8 mouse cellular contexts compared by ENCODE assay signal in genomic region chr7:141173323-141173850, GRCm38 (mm10). TPM values are rescaled to one million over a fixed set of nuclear protein-coding genes. Genes with fewer than 3 reads are reported as not detected.
DNase-seq lines count a peak whose midpoint lies in the region; ATAC-seq and TF ChIP-seq lines count a peak whose summit lies in the region.

No protein-coding gene starts in this region.

- no peaks in the 10 kb centered on the region for H3K79me2 ChIP-seq in heart, adult 2 months (replicated peaks; ENCODE audit: control insufficient read depth, insufficient read depth, low read length)
- peaks cover 4% of the 10 kb centered on the region for H3K79me2 ChIP-seq in CH12.LX (replicated peaks; ENCODE audit: control insufficient read depth, extremely low read depth, insufficient read depth, poor library complexity, severe bottlenecking)

- ATAC-seq in forebrain, postnatal 0 days, result no peak
- no peak for ATAC-seq in liver, embryonic 16.5 days (ENCODE audit: low read depth)

- in situ Hi-C loops in CH12.LX (cut with MboI; ENCODE audit: low pct_ligation_motif_present, low pct_unique_long_range_greater_than_20kb, low sequenced_read_pairs), result loop anchor here (10.0 kb wide), 1 partner anchor 329 kb away; the partner anchor contains the start of genes Odf3 and Scgb1c1

- H3K27ac ChIP-seq in heart, adult 2 months, result peak overlapping the region; percentile 98
- no peak overlapping the region for H3K27ac ChIP-seq in CH12.LX (ENCODE audit: insufficient read depth, low read depth)
- peak overlapping the region; percentile 95; the same call in 1 of the 2 replicates for H3K27ac ChIP-seq in forebrain, postnatal 0 days (ENCODE audit: low read depth, low read length)
- peak overlapping the region; percentile 93 for H3K27ac ChIP-seq in liver, embryonic 16.5 days (ENCODE audit: low read length)

- peaks cover 7% of the 10 kb centered on the region for H3K4me1 ChIP-seq in heart, adult 2 months (ENCODE audit: control insufficient read depth, insufficient read depth, low read length)
- peaks cover 11 to 36% of the 10 kb centered on the region in 2 experiments for H3K4me1 ChIP-seq in CH12.LX (ENCODE audit: control insufficient read depth in 1 of 2, insufficient read depth in 2 of 2)
- 0 out of 2 replicates have a peak, but pooled peaks cover 3% of the 10 kb centered on the region for H3K4me1 ChIP-seq in forebrain, postnatal 0 days (ENCODE audit: insufficient read depth)
- H3K4me1 ChIP-seq in liver, embryonic 16.5 days (ENCODE audit: control insufficient read depth, low read depth, low read length), result peaks cover 44% of the 10 kb centered on the region

- TF ChIP-seq POLR2A in heart, adult 2 months (IDR thresholded peaks at IDR 0.05; ENCODE audit: insufficient read depth, low read depth, low read length), result no peak
- no peak for TF ChIP-seq POLR2A in CH12.LX (IDR thresholded peaks at IDR 0.05; ENCODE audit: low read depth, low read length)

- intact Hi-C loops in heart, adult 2 months (cut with DNase I), result loop anchor here (2.0 to 5.0 kb wide), 3 partner anchors 51 to 316 kb away; partner anchors contain the start of genes Bet1l, Gm45785, Ptdss2 and Ric8a
- intact Hi-C loops in heart, postnatal 36 days (cut with DNase I), result loop anchor here (5.0 kb wide), 2 partner anchors 216 to 326 kb away; partner anchors contain the start of genes Gm45717, Ifitm2, Odf3 and Scgb1c1

- H3K4me2 ChIP-seq in CH12.LX (ENCODE audit: insufficient read depth, low read depth, poor library complexity, severe bottlenecking), result peak overlapping the region; percentile 76
- peak overlapping the region; percentile 72 for H3K4me2 ChIP-seq in forebrain, postnatal 0 days (ENCODE audit: low read depth)
- H3K4me2 ChIP-seq in liver, embryonic 16.5 days (ENCODE audit: low read depth, low read length), result peak overlapping the region; percentile 96

- dilution Hi-C loops in CH12.LX (cut with MboI; ENCODE audit: extremely low pct_ligation_motif_present, extremely low pct_unique_long_range_greater_than_20kb, low sequenced_read_pairs), result no loop called here

- no peak for TF ChIP-seq RAD21 in CH12.LX (IDR thresholded peaks at IDR 0.05; ENCODE audit: low read depth, low read length)

- H3K27me3 ChIP-seq in heart, adult 2 months (ENCODE audit: control insufficient read depth, insufficient read depth, low read length), result no peaks in the 10 kb centered on the region
- H3K27me3 ChIP-seq in CH12.LX (replicated peaks), result no peaks in the 10 kb centered on the region
- H3K27me3 ChIP-seq in forebrain, postnatal 0 days (ENCODE audit: insufficient read depth, low read length), result no peaks in the 10 kb centered on the region
- no peaks in the 10 kb centered on the region for H3K27me3 ChIP-seq in liver, embryonic 16.5 days (ENCODE audit: control insufficient read depth, insufficient read depth, low read depth, low read length)

- no peak for TF ChIP-seq EP300 in heart, adult 2 months (IDR thresholded peaks at IDR 0.05; ENCODE audit: insufficient read depth, low read depth, low read length)
- no peak for TF ChIP-seq EP300 in CH12.LX (IDR thresholded peaks at IDR 0.05; ENCODE audit: low read length)

- peak overlapping the region; percentile 83 for H3K4me3 ChIP-seq in heart, adult 2 months
- H3K4me3 ChIP-seq in CH12.LX (replicated peaks in 1 of 3; ENCODE audit: low read depth in 2 of 3, low read length in 2 of 3, poor library complexity in 1 of 3), result peak overlapping the region; percentile 60 to 93 (median 72)
- peak overlapping the region; percentile 58 for H3K4me3 ChIP-seq in forebrain, postnatal 0 days (ENCODE audit: low read depth, low read length)
- H3K4me3 ChIP-seq in liver, embryonic 16.5 days (ENCODE audit: low read depth, low read length), result peak overlapping the region; percentile 82; the same call in 1 of the 2 replicates

- no peak overlapping the region for H3K9ac ChIP-seq in heart, adult 2 months (ENCODE audit: low read depth, low read length)
- peak overlapping the region; percentile 95 for H3K9ac ChIP-seq in CH12.LX (ENCODE audit: insufficient read depth, low read depth)
- peak overlapping the region; percentile 73 for H3K9ac ChIP-seq in forebrain, postnatal 0 days
- H3K9ac ChIP-seq in liver, embryonic 16.5 days (ENCODE audit: low read depth, low read length), result peak overlapping the region; percentile 82; the same call in 1 of the 2 replicates

- no peaks in the 10 kb centered on the region for H3K36me3 ChIP-seq in heart, adult 2 months (ENCODE audit: control insufficient read depth, insufficient read depth, low read length)
- no peaks in the 10 kb centered on the region for H3K36me3 ChIP-seq in CH12.LX (replicated peaks in 1 of 2; ENCODE audit: control insufficient read depth in 1 of 2, insufficient read depth in 1 of 2, low read length in 1 of 2)
- no peaks in the 10 kb centered on the region for H3K36me3 ChIP-seq in forebrain, postnatal 0 days (ENCODE audit: insufficient read depth)
- H3K36me3 ChIP-seq in liver, embryonic 16.5 days (ENCODE audit: control insufficient read depth, insufficient read depth), result no peaks in the 10 kb centered on the region

- no peaks in the 10 kb centered on the region for H3K9me3 ChIP-seq in CH12.LX (replicated peaks; ENCODE audit: low read length)
- no peaks in the 10 kb centered on the region for H3K9me3 ChIP-seq in forebrain, postnatal 0 days (ENCODE audit: low read length)
- H3K9me3 ChIP-seq in liver, embryonic 16.5 days (replicated peaks; ENCODE audit: control insufficient read depth, low read length), result no peaks in the 10 kb centered on the region

- TF ChIP-seq CTCF in heart, adult 2 months (IDR thresholded peaks at IDR 0.05), result no peak
- no peak for TF ChIP-seq CTCF in CH12.LX (conservative IDR thresholded peaks at IDR 0.05 in 1 of 2, IDR thresholded peaks at IDR 0.05 in 1 of 2; ENCODE audit: low read depth in 2 of 2, low read length in 2 of 2)
- TF ChIP-seq CTCF in forebrain, postnatal 0 days (IDR thresholded peaks at IDR 0.05; ENCODE audit: low read depth), result no peak

- 79% methylated on average over 5 of the region's 5 CpGs for WGBS in heart, adult 2 months
- 87% methylated on average over 5 of the region's 5 CpGs for WGBS in forebrain, postnatal 0 days
- 76% methylated on average over 5 of the region's 5 CpGs for WGBS in liver, embryonic 16.5 days (ENCODE audit: insufficient replicate concordance)

- DNase-seq in heart, adult 2 months, result no peak
- DNase-seq in heart, postnatal 36 days, result no peak
- no peak for DNase-seq in CH12.LX (ENCODE audit: extremely low read depth)
- DNase-seq in forebrain, postnatal 0 days, result no peak
- no peak for DNase-seq in urinary bladder, postnatal 36 days (ENCODE audit: low spot score in 2 of 2)
- no peak for DNase-seq in cerebellum, adult 11 months
- no peak for DNase-seq in urinary bladder, postnatal 14 days (ENCODE audit: low spot score)

RNA-seq across cellular contexts. Expression of gene Rnh1, which starts 0.7 kb away (rescaled TPM):
- total RNA-seq in heart, adult 2 months (2021), result 10 to 100 TPM; 62.9 to 73.9 TPM
- polyA plus RNA-seq in heart, adult 2 months (2012; rRNA removed), result 73.2 and 96.7 TPM in 2 replicates
- total RNA-seq in heart, postnatal 36 days (2021), result 10 to 100 TPM; 66.8 to 67.8 TPM
- total RNA-seq in CH12.LX (2012; rRNA removed), result 133 and 137 TPM in 2 replicates
- total RNA-seq in CH12.LX (2014; rRNA removed), result 84.7 and 91.0 TPM in 2 replicates
- polyA plus RNA-seq in CH12.LX (2012; ENCODE audit: insufficient read length, low read depth), result 95.5 and 103 TPM in 2 replicates
- total RNA-seq in forebrain, postnatal 0 days (2014; rRNA removed), result 41.6 and 41.9 TPM in 2 replicates
- 43.1 and 45.4 TPM in 2 replicates for polyA plus RNA-seq in forebrain, postnatal 0 days (2015; fragmentation: Nextera tagmentation; extraction: Ambion mirVana)
- 70.1 and 71.7 TPM in 2 replicates for polyA plus RNA-seq in liver, embryonic 16.5 days (2015; fragmentation: Nextera tagmentation; extraction: Ambion mirVana)

RNA-seq across cellular contexts. Expression of gene Hras, which starts 20.4 kb away (rescaled TPM):
- 100 to 1,000 TPM in 1 of 2 experiments, 10 to 100 TPM in 1; 90.8 to 105 TPM for total RNA-seq in heart, adult 2 months (2021)
- 63.7 and 79.9 TPM in 2 replicates for polyA plus RNA-seq in heart, adult 2 months (2012; rRNA removed)
- 100 to 1,000 TPM in 1 of 2 experiments, 10 to 100 TPM in 1; 97.9 to 104 TPM for total RNA-seq in heart, postnatal 36 days (2021)
- total RNA-seq in CH12.LX (2012; rRNA removed), result 82.0 and 106 TPM in 2 replicates
- 43.6 and 48.9 TPM in 2 replicates for total RNA-seq in CH12.LX (2014; rRNA removed)
- 71.3 and 86.3 TPM in 2 replicates for polyA plus RNA-seq in CH12.LX (2012; ENCODE audit: insufficient read length, low read depth)
- total RNA-seq in forebrain, postnatal 0 days (2014; rRNA removed), result 103 and 149 TPM in 2 replicates
- 198 and 199 TPM in 2 replicates for polyA plus RNA-seq in forebrain, postnatal 0 days (2015; fragmentation: Nextera tagmentation; extraction: Ambion mirVana)
- polyA plus RNA-seq in liver, embryonic 16.5 days (2015; fragmentation: Nextera tagmentation; extraction: Ambion mirVana), result 35.3 and 40.1 TPM in 2 replicates

RNA-seq across cellular contexts. Expression of gene Lrrc56, which starts 20.6 kb away (rescaled TPM):
- total RNA-seq in heart, adult 2 months (2021), result 1 to 10 TPM; 2.3 to 3.1 TPM
- polyA plus RNA-seq in heart, adult 2 months (2012; rRNA removed), result 4.6 and 4.9 TPM in 2 replicates
- 1 to 10 TPM; 2.8 to 4.0 TPM for total RNA-seq in heart, postnatal 36 days (2021)
- 0.92 and 0.93 TPM in 2 replicates for total RNA-seq in CH12.LX (2012; rRNA removed)
- total RNA-seq in CH12.LX (2014; rRNA removed), result 0.46 and 0.89 TPM in 2 replicates
- 1.0 and 1.4 TPM in 2 replicates for polyA plus RNA-seq in CH12.LX (2012; ENCODE audit: insufficient read length, low read depth)
- 11.1 and 11.7 TPM in 2 replicates for total RNA-seq in forebrain, postnatal 0 days (2014; rRNA removed)
- polyA plus RNA-seq in forebrain, postnatal 0 days (2015; fragmentation: Nextera tagmentation; extraction: Ambion mirVana), result 10.2 and 10.7 TPM in 2 replicates
- 8.3 and 9.5 TPM in 2 replicates for polyA plus RNA-seq in liver, embryonic 16.5 days (2015; fragmentation: Nextera tagmentation; extraction: Ambion mirVana)

RNA-seq across cellular contexts. Expression of gene Lmntd2, which starts 40.5 kb away (rescaled TPM):
- not detected for total RNA-seq in heart, adult 2 months (2021)
- polyA plus RNA-seq in heart, adult 2 months (2012; rRNA removed), result 0.18 and 0.20 TPM in 2 replicates
- not detected for total RNA-seq in heart, postnatal 36 days (2021)
- total RNA-seq in CH12.LX (2012; rRNA removed) (0.50 and 1.1 TPM in 2 replicates), CH12.LX (2014; rRNA removed) (0.55 and 0.97 TPM in 2 replicates)
- polyA plus RNA-seq in CH12.LX (2012; ENCODE audit: insufficient read length, low read depth), result 0.85 and 0.89 TPM in 2 replicates
- total RNA-seq in forebrain, postnatal 0 days (2014; rRNA removed), result 0.62 TPM in 1 of 2 replicates, not detected in the other
- 0.15 and 0.33 TPM in 2 replicates for polyA plus RNA-seq in forebrain, postnatal 0 days (2015; fragmentation: Nextera tagmentation; extraction: Ambion mirVana)
- polyA plus RNA-seq in liver, embryonic 16.5 days (2015; fragmentation: Nextera tagmentation; extraction: Ambion mirVana), result 0.80 and 0.84 TPM in 2 replicates

RNA-seq across cellular contexts. Expression of gene Rassf7, which starts 42.3 kb away (rescaled TPM):
- total RNA-seq in heart, adult 2 months (2021), result under 1 TPM; 0.25 to 0.42 TPM
- 2.2 and 3.3 TPM in 2 replicates for polyA plus RNA-seq in heart, adult 2 months (2012; rRNA removed)
- total RNA-seq in heart, postnatal 36 days (2021), result 1 to 10 TPM in 1 of 2 experiments, under 1 TPM in 1; 0.79 to 1.7 TPM
- total RNA-seq in CH12.LX (2012; rRNA removed) (9.4 and 11.6 TPM in 2 replicates), CH12.LX (2014; rRNA removed) (6.7 and 8.1 TPM in 2 replicates)
- polyA plus RNA-seq in CH12.LX (2012; ENCODE audit: insufficient read length, low read depth), result 4.1 and 4.6 TPM in 2 replicates
- total RNA-seq in forebrain, postnatal 0 days (2014; rRNA removed), result 13.3 and 15.8 TPM in 2 replicates
- 15.6 and 19.1 TPM in 2 replicates for polyA plus RNA-seq in forebrain, postnatal 0 days (2015; fragmentation: Nextera tagmentation; extraction: Ambion mirVana)
- polyA plus RNA-seq in liver, embryonic 16.5 days (2015; fragmentation: Nextera tagmentation; extraction: Ambion mirVana), result 23.9 and 26.4 TPM in 2 replicates
